Mouse (Mus musculus): ENCODE data around the gene Olfr541. TPM values are rescaled to one million over a fixed set of nuclear protein-coding genes. Genes with fewer than 3 reads are reported as not detected.
A peak's percentile ranks its signal among the peaks of the same experiment; 100 is the strongest.
"Not testable (repeated sequence)": the region's sequence is repeated elsewhere in the genome, so short reads cannot be mapped to it uniquely, and the experiment has no call there.

Gene Olfr541
- polyA plus RNA-seq (2012; rRNA removed), result not detected in 2 replicates

DNA sequence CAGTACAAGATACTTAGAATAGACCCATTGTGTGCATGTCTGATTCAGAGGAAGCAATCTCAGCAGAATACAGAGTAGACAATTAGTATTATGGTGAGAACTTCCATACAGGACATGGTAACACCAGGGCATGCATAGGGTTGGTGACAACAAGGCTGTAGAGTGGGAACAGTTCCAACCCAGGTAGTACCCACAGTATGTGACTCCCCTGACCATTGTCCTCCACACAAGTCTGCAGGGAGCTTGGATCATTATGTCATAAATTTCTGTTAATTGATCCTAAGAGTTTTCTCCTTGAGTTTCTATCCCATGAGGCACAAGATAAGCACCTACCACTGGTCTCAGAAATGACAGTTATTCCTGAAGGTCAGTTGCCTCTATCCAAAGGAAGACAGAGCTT, at the start of gene Olfr541:
Olfr541 (plus strand) TSS at position 301 of the 400 bp plus-strand sequence.
- TF ChIP-seq POLR2A (IDR thresholded peaks at IDR 0.05; ENCODE audit: low read depth, low read length), result no peak
- TF ChIP-seq CTCF (conservative IDR thresholded peaks at IDR 0.05; ENCODE audit: insufficient read depth, insufficient read length, low read depth, low read length), result no peak
- DNase-seq, result no peak
- Histone ChIP-seq H3K27ac (ENCODE audit: insufficient read depth, low read depth, low read length) (no peak within 1 kb of the TSS), H3K27me3 (replicated peaks; ENCODE audit: control insufficient read depth, insufficient read depth, low read length) (no peaks in the 10 kb centered on the region), H3K4me1 (ENCODE audit: control insufficient read depth, insufficient read depth, low read length) (no peaks in the 10 kb centered on the region), H3K36me3 (ENCODE audit: control insufficient read depth, insufficient read depth, low read length) (no peaks in the 10 kb centered on the region), H3K4me3 (ENCODE audit: insufficient read depth, low read depth, low read length) (no peak within 1 kb of the TSS)

DNA sequence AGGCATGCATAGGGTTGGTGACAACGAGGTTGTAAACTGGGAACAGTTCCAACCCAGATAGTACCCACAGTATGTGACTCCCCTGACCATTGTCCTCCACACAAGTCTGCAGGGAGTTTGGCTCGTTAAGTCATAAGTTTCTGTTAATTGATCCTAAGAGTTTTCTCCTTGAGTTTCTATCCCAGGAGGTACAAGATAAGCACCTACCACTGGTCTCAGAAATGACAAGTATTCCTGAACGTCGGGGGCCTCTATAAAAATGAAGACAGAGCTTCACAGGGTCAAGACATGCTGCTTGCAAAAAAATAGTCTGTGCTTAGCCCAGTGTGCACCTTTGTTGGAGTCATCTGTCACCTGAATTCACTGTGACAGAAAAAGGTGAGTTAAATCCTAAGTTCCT, 37.4 kb upstream of the Olfr541 start, which contains the start of gene Olfr539:
Olfr539 (plus strand) TSS at position 301 of the 400 bp plus-strand sequence.
- Histone ChIP-seq H3K27me3 (replicated peaks; ENCODE audit: control insufficient read depth, insufficient read depth, low read length) (no peaks in the 10 kb centered on the region), H3K27ac (ENCODE audit: insufficient read depth, low read depth, low read length) (no peak within 1 kb of the TSS), H3K36me3 (ENCODE audit: control insufficient read depth, insufficient read depth, low read length) (no peaks in the 10 kb centered on the region), H3K4me1 (ENCODE audit: control insufficient read depth, insufficient read depth, low read length) (no peaks in the 10 kb centered on the region), H3K4me3 (ENCODE audit: insufficient read depth, low read depth, low read length) (no peak within 1 kb of the TSS)
- 70% methylated on average over 4 of the region's 4 CpGs for WGBS
- TF ChIP-seq CTCF (conservative IDR thresholded peaks at IDR 0.05; ENCODE audit: insufficient read depth, insufficient read length, low read depth, low read length), result no peak
- TF ChIP-seq POLR2A (IDR thresholded peaks at IDR 0.05; ENCODE audit: low read depth, low read length), result no peak
- no peak for DNase-seq

DNA sequence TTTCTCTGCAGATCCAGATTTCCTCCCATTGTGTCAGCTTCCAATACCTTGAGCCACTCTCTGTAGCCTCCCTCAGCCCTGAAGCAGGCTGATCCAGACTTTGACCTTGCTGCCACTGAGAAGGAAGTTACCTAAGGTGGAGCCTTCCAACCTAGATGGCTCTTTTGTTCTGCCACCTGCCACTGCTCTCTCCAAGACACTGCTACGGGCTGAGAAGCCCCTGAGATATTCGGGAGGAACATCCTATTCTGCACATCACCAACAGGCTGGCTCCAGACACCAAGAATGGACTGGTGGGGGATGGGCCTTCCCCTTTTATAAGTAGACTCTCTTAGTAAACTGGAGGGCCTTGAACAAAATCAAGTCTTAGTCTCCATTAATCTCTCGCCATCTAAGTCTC, 26.4 kb upstream of the Olfr541 start:
- not testable (repeated sequence) for H3K36me3 ChIP-seq (ENCODE audit: control insufficient read depth, insufficient read depth, low read length); H3K4me1 ChIP-seq (ENCODE audit: control insufficient read depth, insufficient read depth, low read length); H3K27ac ChIP-seq (ENCODE audit: insufficient read depth, low read depth, low read length); H3K4me3 ChIP-seq (ENCODE audit: insufficient read depth, low read depth, low read length); DNase-seq; H3K27me3 ChIP-seq (replicated peaks; ENCODE audit: control insufficient read depth, insufficient read depth, low read length)
- 81% methylated on average over 3 of the region's 3 CpGs for WGBS

DNA sequence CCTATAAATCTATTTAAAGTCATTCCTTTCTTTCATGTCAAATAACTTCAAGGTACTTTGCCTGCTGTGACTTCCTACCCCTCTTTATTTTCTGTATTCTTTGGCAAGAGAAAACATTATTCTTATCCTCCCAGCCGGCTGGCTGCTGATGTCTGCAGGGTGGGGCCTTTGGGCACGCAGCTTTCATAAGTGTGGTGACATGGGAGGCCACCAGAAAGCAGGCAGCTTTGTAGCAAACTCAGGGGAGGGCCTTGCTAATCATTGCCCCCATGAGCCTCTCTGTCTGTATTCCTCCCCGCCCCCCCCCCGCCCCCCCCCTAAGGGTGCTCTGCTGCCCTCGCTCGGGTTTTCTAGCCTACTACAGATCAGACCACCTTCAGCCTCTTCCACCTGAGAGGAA, 21.2 kb upstream of the Olfr541 start:
- WGBS, result under 1% methylated on average over 6 of the region's 6 CpGs
- no peak overlapping the region for H3K4me3 ChIP-seq (ENCODE audit: insufficient read depth, low read depth, low read length)
- H3K27me3 ChIP-seq (replicated peaks; ENCODE audit: control insufficient read depth, insufficient read depth, low read length), result peaks cover 1% of the 10 kb centered on the region; the same call in 1 of the 2 replicates
- TF ChIP-seq POLR2A (IDR thresholded peaks at IDR 0.05; ENCODE audit: low read depth, low read length) (no peak), CTCF (conservative IDR thresholded peaks at IDR 0.05; ENCODE audit: insufficient read depth, insufficient read length, low read depth, low read length) (no peak)
- no peak for DNase-seq
- no peaks in the 10 kb centered on the region for H3K4me1 ChIP-seq (ENCODE audit: control insufficient read depth, insufficient read depth, low read length)
- H3K36me3 ChIP-seq (ENCODE audit: control insufficient read depth, insufficient read depth, low read length), result no peaks in the 10 kb centered on the region
- no peak overlapping the region for H3K27ac ChIP-seq (ENCODE audit: insufficient read depth, low read depth, low read length)

DNA sequence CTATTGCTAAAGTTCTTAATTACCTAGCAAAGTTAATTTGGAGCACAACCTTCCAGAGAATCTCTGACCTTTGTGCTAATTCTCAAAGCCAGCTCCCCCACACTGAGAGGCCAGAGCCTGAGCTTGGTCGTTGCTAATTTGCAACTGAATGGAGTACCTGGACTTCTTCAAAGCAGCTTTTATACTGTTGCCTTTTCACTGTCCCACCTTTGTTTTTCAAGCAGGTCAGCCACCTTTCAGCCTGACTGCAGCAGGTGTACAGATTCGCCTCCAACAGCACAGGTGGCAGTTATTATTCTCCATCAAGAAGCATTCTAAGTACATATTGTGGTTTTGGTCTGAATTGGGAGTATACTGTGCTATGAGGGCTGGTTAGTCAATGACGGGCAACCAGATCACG, 17.5 kb upstream of the Olfr541 start:
- 72% methylated on average over 4 of the region's 4 CpGs for WGBS
- not testable (repeated sequence) for H3K4me1 ChIP-seq (ENCODE audit: control insufficient read depth, insufficient read depth, low read length); H3K27me3 ChIP-seq (replicated peaks; ENCODE audit: control insufficient read depth, insufficient read depth, low read length); H3K4me3 ChIP-seq (ENCODE audit: insufficient read depth, low read depth, low read length); H3K36me3 ChIP-seq (ENCODE audit: control insufficient read depth, insufficient read depth, low read length); H3K27ac ChIP-seq (ENCODE audit: insufficient read depth, low read depth, low read length)
- DNase-seq, result peak; percentile 9

DNA sequence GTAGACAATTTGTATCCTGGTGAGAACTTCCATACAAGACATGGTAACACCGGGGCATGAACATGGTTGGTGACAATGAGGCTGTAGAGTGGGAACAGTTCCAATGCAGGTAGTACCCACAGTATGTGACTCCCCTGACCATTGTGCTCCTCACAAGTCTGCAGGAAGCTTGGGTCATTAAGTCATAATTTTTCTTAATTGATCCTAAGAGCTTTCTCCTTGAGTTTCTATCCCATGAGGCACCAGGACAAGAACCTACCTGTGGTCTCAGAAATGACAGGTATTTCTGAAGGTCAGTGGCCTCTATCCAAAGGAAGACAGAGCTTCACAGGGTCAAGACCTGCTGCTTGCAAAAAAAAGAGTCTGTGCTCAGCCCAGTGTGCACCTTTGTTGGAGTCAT, 15.4 kb upstream of the Olfr541 start, which contains the start of gene Olfr45:
Olfr45 (plus strand) TSS at position 301 of the 400 bp plus-strand sequence.
- Histone ChIP-seq H3K27ac (ENCODE audit: insufficient read depth, low read depth, low read length) (no peak within 1 kb of the TSS), H3K36me3 (ENCODE audit: control insufficient read depth, insufficient read depth, low read length) (no peaks in the 10 kb centered on the region), H3K4me1 (ENCODE audit: control insufficient read depth, insufficient read depth, low read length) (no peaks in the 10 kb centered on the region), H3K4me3 (ENCODE audit: insufficient read depth, low read depth, low read length) (no peak within 1 kb of the TSS), H3K27me3 (replicated peaks; ENCODE audit: control insufficient read depth, insufficient read depth, low read length) (no peaks in the 10 kb centered on the region)
- WGBS, result 87% methylated on average over 1 of the region's 1 CpGs
- no peak for TF ChIP-seq CTCF (conservative IDR thresholded peaks at IDR 0.05; ENCODE audit: insufficient read depth, insufficient read length, low read depth, low read length)
- TF ChIP-seq POLR2A (IDR thresholded peaks at IDR 0.05; ENCODE audit: low read depth, low read length), result no peak
- DNase-seq, result no peak

DNA sequence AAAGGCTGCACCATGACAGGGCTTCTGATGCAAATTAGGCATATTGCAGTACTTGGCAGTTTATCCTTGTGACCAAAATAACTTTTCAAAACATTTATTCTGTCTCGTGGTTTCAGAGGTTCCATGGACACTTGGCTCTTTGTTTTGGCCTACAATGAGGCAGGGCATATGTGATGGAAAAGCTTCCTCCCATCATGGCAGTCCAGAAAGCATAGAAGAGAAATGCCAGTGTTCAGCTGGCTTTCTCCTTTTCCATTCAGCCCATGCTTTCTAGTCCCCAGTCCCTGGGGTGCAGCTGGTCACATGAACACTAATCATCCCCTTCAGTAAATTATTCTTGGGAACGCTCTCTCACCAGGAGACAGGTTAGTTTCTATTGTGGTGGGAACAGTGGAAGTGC, 9.3 kb downstream of the Olfr541 start:
- no peak for DNase-seq
- H3K27ac ChIP-seq (ENCODE audit: insufficient read depth, low read depth, low read length), result no peak overlapping the region
- H3K36me3 ChIP-seq (ENCODE audit: control insufficient read depth, insufficient read depth, low read length), result no peaks in the 10 kb centered on the region
- 56% methylated on average over 2 of the region's 2 CpGs for WGBS
- no peaks in the 10 kb centered on the region for H3K27me3 ChIP-seq (replicated peaks; ENCODE audit: control insufficient read depth, insufficient read depth, low read length)
- TF ChIP-seq CTCF (conservative IDR thresholded peaks at IDR 0.05; ENCODE audit: insufficient read depth, insufficient read length, low read depth, low read length), result no peak
- no peak for TF ChIP-seq POLR2A (IDR thresholded peaks at IDR 0.05; ENCODE audit: low read depth, low read length)
- H3K4me3 ChIP-seq (ENCODE audit: insufficient read depth, low read depth, low read length), result no peak overlapping the region
- no peaks in the 10 kb centered on the region for H3K4me1 ChIP-seq (ENCODE audit: control insufficient read depth, insufficient read depth, low read length)

All from kidney, adult 2 months (tissue).